Mouse (Mus musculus) naive thymus-derived CD4-positive, alpha-beta T cell, adult 2 months (primary cell): Measurements from ENCODE around the gene Gm4553.
A peak's percentile ranks its signal among the peaks of the same experiment; 100 is the strongest.
"Not testable (repeated sequence)": the region's sequence is repeated elsewhere in the genome, so short reads cannot be mapped to it uniquely, and the experiment has no call there.

Experiments used
- DNase-seq: peaks from one replicate; pipeline ENCODE4 v3.0.0-alpha.2; 2011; ENCODE audit warnings: low read depth

Gm4553 gene

DNA sequence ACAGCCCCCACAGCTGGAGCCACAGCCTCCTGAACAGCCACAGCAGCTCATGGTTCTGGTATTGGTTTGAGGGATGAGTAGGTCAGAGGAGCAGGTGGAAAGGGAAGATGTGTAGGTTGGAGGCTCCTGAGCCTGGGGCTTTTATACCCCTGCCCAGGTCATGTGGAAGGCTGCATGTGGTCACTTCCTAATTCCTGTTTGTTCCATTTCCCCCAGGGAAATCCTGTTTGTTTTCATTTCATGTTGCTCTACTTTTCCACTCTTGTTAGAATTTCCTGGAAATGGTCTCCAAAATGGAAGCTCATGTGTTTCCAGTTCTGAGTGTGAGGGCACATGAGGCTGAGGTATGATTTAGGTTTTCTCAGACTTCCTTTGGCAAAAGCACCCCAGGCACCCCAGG, at the start of gene Gm4553:
Gene Gm4553, minus strand, starts transcription at position 101 of the 400 bp plus-strand sequence.
- DNase-seq = not testable (repeated sequence)

DNA sequence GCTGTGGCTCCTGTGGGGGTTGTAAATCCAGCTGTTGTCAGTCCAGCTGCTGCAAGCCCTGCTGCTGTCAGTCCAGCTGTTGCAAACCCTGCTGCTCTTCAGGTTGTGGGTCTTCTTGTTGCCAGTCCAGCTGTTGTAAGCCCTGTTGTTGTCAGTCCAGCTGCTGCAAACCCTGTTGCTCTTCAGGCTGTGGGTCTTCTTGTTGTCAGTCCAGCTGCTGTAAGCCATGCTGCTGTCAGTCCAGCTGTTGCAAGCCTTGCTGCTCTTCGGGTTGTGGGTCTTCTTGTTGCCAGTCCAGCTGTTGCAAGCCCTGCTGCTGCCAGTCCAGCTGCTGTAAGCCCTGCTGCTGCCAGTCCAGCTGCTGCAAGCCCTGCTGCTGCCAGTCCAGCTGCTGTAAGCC, 46.6 kb upstream of the Gm4553 start:
- DNase-seq = not testable (repeated sequence)

DNA sequence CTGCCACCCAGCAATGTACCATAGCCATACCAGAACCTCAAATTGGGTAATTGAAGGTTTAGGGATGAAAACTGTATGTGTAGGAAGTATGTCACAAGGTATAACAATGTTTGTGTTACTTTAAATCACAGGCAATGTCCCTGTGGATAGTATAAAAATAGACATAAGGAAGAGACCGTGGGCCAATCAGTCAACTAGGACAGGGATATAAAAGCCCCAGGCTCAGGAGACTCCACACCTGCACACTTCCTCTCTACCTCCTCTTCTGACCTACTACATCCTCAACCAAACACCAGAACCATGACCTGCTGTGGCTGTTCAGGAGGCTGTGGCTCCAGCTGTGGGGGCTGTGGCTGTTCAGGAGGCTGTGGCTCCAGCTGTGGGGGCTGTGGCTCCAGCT, 46.0 kb upstream of the Gm4553 start, which contains the start of gene Gm7579:
Gene Gm7579, plus strand, starts transcription at position 301 of the 400 bp plus-strand sequence.
- no peak for DNase-seq

DNA sequence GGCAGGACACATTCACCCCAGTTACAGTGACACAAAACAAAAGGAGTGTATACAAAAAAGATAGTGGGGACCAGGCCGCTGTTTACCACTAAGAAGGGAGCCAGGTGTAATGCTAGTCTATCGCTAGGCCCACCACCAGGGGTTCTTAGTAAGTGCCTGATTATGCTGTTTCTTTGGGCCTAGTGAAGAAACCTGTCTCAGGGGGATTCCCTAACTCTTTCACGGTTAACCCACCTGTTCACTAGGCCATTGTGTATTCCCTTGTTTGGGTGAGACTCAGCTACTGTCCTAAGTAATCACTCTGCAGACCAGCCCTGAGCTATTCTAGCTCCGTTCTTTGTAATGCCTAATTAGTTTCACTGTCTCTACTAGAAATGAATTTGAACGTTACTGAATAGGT, 41.4 kb upstream of the Gm4553 start:
- DNase-seq = not testable (repeated sequence)

DNA sequence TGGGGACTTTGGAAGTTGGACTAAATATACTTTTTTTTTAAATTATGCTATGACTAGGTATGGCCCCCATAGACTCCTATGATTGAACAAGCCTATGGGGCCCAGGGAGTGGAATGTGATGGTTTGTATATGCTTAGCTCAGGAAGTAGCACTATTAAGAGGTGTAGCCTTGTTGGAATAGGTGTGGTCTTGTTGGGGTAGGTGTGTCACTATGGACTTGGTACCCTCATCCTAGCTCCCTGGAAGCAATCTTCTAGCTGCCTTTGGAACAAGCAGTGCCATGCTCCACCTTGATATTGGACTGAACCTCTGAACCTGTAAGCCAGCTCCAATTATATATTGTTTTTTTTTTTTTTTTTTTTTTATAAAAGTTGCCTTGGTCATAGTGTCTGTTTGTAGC, 39.9 kb upstream of the Gm4553 start:
- DNase-seq = no peak

DNA sequence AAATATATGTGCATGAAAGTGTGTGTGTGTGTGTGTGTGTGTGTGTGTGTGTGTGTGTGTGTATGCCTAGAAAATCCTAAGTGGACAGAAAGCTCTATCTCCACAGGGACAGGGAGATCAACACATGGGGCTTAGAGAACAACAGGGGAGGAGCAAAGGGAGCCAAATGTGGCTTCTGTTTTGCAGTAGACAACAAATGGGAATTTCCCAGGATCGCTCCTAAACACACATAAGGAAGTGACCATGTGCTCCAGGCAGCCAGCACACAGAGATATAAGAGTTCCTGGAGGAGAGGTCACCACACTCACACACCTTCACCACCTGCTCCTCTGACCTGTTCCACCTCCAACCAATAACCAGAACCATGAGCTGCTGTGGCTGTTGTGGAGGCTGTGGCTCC, 35.5 kb upstream of the Gm4553 start, which contains the start of gene Krtap5-3:
Gene Krtap5-3, plus strand, starts transcription at position 301 of the 400 bp plus-strand sequence.
- no peak for DNase-seq

DNA sequence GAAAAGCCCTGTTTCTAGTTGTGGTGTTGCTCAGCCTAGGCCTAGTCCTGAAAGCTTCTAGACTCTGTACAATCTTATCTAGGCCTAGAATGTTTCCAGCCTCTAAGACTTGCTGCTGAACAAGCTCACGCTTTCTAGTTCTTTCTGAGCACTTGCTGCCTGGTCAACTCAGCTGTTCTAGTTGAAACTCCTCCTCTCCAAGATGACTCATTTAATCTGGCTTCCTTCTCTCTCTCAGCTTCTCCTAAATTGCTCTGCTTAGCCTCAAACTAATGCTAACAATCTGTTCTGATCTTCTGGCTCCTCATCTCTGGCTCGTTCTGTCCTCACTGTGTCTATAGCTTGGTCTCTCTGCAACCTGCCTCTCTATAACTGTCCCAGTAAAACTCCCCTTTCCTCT, 33.2 kb upstream of the Gm4553 start:
- DNase-seq = no peak

DNA sequence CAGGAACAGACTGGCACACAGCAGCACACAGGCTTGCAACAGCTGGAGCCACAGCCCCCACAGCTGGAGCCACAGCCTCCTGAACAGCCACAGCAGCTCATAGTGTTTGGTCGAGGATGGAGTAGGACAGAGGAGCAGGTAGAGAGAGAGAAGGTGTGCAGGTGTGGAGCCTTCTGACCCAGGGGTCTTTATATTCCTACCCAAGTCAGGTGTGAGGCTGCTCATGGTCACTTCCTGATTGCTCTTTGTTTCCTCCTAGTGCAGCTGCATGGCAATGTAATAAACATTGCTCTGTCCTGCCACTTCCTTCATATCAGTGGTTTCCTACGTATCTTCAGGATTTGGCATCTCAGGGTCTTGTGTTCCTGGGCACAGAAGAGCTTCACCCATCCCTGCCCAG, 24.8 kb upstream of the Gm4553 start, which contains the start of gene Gm10153:
Gene Gm10153, minus strand, starts transcription at position 101 of the 400 bp plus-strand sequence.
- DNase-seq = no peak

DNA sequence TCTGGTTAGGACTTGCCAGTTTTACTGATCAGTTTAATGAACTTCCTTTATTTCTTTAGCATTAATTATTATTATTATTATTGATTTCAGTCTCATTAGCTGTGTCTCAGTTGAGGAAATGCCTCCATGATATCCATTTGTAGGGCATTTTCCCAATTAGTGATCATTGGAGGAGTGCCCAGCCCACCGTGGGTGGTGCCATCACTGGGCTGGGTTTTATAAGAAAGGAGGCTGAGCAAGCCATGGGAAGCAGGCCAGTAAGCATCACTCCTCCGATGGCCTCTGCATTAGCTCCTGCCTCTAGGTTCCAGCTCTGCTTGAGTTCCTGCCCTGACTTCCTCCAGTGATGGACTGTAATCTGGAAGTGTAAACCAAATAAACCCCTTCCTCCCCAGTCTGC, 22.6 kb upstream of the Gm4553 start:
- no peak for DNase-seq

DNA sequence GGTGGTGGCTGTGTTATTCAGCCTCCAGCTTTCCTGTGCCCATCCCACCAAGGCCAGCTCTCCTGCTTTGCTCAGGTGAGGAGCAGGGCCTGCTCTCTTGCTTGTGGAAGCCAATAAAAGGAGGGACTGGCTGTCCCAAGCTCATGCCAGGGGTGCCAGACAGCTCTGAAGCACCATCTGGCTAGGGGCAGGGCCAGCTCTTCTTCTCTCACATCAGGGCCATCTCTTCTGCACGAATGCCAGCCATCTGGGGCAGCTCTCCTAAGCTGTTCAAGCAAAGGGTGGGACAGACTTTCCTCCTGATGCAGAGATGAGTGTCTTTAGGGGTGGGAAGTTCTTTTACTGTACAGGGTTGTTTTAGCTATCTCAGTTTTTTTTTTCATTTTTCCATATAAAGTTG, 15.5 kb upstream of the Gm4553 start:
- DNase-seq = no peak

DNA sequence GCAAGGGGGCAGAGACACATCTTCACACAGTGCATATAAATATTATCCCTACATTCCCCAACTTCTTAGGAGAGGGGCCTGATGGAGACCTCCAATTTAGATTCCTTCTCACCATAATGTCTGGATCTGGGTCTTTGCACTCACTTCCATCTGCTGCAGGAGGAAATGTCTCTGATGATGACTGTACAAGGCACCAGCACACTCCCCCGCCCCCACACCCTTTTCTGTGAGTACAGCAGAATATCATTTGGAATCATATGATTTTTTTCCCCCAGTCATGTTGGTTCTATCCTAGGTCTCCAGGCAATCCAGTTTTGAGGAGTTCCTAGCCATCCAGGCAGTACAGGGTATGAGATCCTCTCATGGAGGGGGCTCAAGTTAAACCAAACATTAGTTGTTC, 13.1 kb upstream of the Gm4553 start:
- no peak for DNase-seq

DNA sequence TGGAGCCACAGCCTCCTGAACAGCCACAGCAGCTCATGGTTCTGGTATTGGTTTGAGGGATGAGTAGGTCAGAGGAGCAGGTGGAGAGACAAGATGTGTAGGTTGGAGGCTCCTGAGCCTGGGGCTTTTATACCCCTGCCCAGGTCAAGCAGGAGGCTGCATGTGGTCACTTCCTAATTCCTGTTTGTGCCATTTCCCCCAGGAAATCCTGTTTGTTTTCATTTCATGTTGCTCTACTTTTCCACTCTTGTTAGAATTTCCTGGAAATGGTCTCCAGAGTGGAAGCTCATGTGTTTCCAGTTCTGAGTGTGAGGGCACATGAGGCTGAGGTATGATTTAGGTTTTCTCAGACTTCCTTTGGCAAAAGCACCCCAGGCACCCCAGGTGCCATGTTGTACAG, 10.4 kb upstream of the Gm4553 start, which contains the start of gene Krtap5-2:
Gene Krtap5-2, minus strand, starts transcription at position 101 of the 400 bp plus-strand sequence.
- not testable (repeated sequence) for DNase-seq

DNA sequence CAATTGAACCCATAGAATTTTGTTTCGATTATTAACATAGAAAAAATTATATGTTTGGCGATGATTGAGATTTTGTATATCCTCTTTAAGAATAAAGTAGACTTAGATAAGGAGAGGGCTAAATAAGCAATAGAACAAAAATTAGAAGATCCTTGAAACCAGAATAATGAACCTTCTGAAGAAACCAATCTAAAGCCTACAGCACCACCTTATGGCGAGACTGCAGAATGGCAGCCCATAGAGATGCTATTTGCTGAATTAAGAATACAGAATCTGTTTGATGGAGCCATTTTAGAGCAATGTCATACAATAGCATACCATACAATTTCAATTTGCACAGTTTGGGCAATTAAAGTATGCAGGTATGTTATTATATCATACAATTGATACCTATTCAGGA, 4.3 kb upstream of the Gm4553 start:
- DNase-seq = peak; percentile 16

DNA sequence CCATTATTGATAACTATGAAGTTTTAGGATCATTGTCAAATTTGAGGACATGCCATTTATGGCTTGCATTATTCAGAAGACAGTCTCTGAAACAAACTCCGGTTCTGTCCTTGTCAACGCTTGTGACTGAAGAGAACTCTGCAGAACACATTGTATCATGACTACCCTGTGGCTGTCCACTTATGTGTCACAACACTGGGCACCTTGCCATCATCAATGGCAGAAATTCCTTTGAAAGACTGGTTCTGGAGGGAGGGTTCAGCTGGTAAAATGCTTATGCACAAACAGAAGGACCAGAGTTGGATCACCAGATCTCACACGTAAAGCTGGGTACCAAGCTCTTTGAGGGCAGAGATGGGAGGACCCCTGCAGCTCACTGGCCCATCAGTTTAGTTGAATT, 6.2 kb downstream of the Gm4553 start:
- DNase-seq = no peak

DNA sequence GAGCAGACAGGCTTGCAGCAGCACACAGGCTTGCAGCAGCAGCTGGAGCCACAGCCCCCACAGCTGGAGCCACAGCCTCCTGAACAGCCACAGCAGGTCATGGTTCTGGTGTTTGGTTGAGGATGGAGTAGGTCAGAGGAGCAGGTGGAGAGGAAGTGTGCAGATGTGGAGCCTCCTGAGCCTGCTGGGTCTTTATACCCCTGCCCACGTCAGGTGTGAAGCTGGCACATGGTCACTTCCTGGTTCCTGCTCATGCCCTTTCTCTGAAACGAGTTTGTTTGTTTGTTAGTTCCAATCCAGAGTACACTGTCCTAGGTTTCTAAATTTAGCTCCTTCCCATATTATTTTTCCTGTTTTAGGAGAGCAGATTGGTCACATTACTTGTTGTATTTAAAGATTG, 8.5 kb downstream of the Gm4553 start, which contains the start of gene Gm29735:
Gene Gm29735, minus strand, starts transcription at position 101 of the 400 bp plus-strand sequence.
- DNase-seq = not testable (repeated sequence)

DNA sequence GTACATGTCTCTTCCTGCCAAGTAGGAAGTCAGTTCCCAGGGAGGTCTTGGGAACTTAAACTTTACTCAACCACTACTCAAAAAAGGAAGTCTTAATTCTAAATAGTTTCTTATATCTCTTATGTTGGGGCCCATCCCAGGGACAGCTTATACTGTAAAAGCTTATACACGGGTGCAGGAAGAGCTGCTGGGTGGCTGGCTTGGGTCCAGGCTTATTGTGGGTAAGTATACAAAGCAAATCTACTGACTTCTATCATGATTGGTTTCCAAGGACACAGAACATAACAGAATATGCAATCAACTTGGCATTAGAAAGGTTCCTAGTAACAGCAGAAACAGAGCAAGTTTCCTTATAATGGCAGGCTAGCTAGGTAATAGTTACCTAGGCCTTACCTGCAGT, 10.2 kb downstream of the Gm4553 start:
- DNase-seq = no peak

DNA sequence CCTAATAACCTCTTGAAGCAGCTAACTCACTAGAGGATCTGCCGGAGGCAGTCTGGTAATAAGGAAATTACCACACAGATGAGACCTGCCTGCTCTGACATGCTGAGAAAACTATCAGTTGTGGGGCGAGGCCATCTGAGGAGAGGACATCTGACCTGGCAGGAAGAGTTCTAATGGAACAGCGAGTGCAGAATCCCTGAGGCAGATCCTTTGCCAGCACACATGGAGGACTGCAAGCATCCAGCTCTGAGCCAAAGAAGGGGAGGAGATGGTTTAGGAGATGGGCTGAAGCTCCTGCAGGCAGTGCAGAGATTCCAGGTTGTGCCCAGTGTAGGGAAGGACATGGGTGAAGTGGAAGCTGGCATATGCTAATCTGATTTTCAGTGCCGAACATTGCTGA, 13.3 kb downstream of the Gm4553 start:
- DNase-seq = no peak

DNA sequence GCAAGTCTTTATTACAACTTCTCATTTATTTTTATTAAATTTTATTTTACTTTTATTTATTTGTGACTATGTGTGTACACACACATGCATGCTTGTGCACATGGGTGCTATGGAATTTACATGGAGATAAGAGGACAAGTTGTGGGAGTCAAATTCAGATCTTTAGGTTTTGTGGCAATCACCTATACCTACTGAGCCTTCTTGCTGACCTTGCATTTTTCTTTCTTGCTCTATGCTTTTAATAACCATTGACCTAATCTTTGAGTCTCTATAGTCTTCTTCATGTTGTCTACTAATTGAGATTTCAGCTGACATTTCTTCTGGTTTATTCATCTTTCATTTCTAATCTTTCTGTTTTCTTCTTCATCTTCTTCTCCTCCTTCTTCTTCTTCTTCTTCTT, 16.9 kb downstream of the Gm4553 start:
- no peak for DNase-seq

DNA sequence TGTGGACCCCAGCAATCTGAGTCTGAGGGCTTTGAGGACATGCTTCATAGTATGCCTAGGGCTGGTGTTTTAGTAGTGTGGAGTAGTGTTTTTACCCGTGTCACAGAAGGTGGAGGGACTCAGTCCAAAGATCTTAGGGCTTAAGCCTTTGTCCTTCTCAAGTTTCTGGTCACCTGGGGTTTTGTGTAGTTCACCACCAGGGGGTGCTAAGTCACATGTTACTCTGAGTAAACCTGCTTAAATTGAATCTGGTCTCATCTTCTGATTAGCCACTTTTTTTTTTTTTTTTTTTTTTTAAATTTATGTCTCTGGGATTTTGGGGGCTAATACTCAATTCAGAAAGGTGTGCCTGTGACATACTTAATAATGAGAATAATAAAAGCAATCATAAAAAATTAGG, 19.5 kb downstream of the Gm4553 start:
- peak; percentile 54 for DNase-seq

DNA sequence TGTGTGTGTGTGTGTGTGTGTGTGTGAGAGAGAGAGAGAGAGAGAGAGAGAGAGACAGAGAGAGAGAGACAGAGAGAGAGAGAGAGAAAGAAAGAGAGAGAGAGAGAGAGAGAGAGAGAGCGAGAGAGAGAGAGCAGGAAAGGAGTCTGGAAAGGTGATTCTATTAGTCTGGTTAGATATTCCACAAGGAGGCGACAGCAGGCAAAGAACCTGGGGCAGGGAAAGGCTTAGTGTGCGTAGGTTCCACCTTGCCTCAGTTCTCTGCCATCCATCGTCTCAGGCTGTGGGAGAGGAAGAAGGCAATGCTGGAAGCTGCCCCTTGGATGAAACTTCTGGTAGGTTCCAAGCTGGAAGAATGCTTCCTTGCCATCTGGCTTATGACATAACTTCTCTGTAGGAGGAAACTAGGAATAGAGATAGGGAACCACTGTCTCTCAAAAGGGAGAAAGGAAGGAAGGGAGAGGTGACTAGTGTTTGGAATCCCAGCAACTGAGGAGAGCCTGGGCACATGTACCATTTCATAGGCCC, 20.1 kb downstream of the Gm4553 start:
- DNase-seq = no peak

DNA sequence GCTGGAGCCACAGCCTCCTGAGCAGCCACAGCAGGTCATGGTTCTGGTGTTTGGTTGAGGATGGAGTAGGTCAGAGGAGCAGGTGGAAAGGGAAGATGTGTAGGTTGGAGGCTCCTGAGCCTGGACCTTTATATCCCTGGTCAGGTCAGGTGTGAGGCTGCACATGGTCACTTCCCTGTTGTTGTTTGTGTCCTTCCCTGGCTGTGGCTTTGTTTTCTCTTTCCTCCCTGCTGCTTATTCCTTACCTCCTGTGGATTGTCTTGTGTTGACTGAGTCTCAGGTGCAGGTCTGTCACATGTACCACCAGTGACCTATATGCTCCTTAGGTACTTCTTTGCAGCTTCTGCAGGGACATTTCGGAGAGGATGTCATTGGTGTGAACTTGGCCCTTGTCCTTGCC, 21.0 kb downstream of the Gm4553 start, which contains the start of gene Gm45337:
Gene Gm45337, minus strand, starts transcription at position 101 of the 400 bp plus-strand sequence.
- no peak for DNase-seq

DNA sequence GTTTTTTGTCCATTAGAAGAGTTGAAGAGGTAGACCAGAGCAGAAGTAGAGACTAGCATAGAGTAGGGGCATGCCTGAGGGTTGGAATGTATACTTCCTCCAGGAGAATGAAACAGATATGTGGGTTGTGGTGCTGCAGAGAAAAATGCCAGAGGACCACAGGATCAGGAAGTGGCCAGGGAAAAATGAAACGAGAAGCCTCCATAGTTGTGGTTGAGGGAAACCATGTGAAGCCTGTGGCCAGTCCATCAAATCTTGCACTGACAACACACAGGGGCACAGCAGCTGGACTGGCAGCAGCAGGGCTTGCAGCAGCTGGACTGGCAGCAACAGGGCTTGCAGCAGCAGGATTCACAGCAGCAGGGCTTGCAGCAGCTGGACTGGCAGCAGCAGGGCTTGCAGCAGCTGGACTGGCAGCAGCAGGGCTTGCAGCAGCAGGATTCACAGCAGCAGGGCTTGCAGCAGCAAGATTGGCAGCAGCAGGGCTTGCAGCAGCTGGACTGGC, 22.0 kb downstream of the Gm4553 start:
- DNase-seq = not testable (repeated sequence)

DNA sequence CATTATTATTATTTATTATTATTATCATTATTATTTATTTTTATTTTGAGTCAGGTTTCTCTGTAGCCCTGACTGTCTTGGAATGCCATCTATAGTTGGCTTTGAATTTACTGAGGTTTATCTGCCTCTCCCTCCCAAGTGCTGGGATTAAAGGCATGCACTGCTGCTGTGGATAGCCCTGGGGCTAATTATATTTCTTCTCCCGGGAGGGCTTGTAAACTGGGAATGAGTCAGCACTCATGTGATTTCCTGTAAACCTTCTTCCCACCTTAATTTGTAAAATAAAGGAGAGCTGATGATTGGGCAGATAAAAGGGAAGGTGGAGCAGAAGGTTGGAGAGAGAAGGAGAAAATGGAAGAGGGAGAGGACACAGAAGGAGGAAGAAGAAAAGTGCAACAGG, 24.8 kb downstream of the Gm4553 start:
- no peak for DNase-seq

DNA sequence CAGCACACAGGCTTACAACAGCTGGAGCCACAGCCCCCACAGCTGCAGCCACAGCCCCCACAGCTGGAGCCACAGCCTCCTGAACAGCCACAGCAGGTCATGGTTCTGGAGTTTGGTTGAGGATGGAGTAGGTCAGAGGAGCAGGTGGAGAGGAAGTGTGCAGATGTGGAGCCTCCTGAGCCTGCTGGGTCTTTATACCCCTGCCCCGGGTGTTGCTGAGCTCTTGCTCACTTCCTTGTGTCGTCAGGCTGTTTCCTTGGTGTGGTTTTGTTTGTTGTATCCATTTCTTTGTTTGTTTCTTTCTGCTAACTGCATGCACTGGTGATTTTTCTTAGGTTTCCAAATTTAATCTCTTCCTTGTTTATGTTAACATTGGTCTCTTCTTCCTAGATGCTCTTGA, 29.6 kb downstream of the Gm4553 start, which contains the start of gene Gm39115:
Gene Gm39115, minus strand, starts transcription at position 101 of the 400 bp plus-strand sequence.
- DNase-seq = not testable (repeated sequence)
